Comparison of ENCODE assay signal across 9 mouse cellular contexts in genomic region chr11:33931836-33932385, GRCm38 (mm10). TPM values are rescaled to one million over a fixed set of nuclear protein-coding genes. Genes with fewer than 3 reads are reported as not detected.
A peak's percentile ranks its signal among the peaks of the same experiment; 100 is the strongest.
DNase-seq lines count a peak whose midpoint lies in the region; ATAC-seq lines count a peak whose summit lies in the region.
"Had no signal": no experiment of that assay in that cellular context is flagged by ENCODE, and none has a peak within 500 bp of the region (broad histone marks: within the 10 kb centered on the region; RNA-seq: fewer than 3 reads in every experiment).

No protein-coding gene starts in this region.

- 11% methylated on average over 10 of the region's 10 CpGs for WGBS in heart, embryonic 11.5 days (ENCODE audit: insufficient replicate concordance)
- WGBS in kidney, embryonic 14.5 days = 10% methylated on average over 10 of the region's 10 CpGs

- ATAC-seq in heart, embryonic 11.5 days (replicated peaks; ENCODE audit: insufficient number of reproducible peaks, low FRiP score, low TSS enrichment) = no peak
- peak; percentile 41; the same call in 1 of the 2 replicates for ATAC-seq in kidney, embryonic 14.5 days (ENCODE audit: low FRiP score, low TSS enrichment)
- ATAC-seq: Patski had no signal

- DNase-seq in heart, adult 18-20 months = peak; percentile 13 to 21
- DNase-seq in adrenal gland, postnatal 36 days = peak; percentile 12 to 43
- peak; percentile 46 for DNase-seq in lung, postnatal 4 days
- DNase-seq in thymus, adult 18-20 months = peak; percentile 50 to 67
- DNase-seq in layer of hippocampus, postnatal 25 days (ENCODE audit: extremely low spot score in 1 of 2, low spot score in 1 of 2) = no peak
- no peak for DNase-seq in frontal cortex, postnatal 14 days (ENCODE audit: low spot score in 2 of 2)

- H3K4me1 ChIP-seq in heart, embryonic 11.5 days (ENCODE audit: control insufficient read depth, insufficient read depth, low read length) = no peaks in the 10 kb centered on the region
- no peaks in the 10 kb centered on the region for H3K4me1 ChIP-seq in kidney, embryonic 14.5 days (ENCODE audit: control insufficient read depth, insufficient read depth, low read length)

- H3K9ac ChIP-seq in heart, embryonic 11.5 days (ENCODE audit: low read depth, low read length) = no peak overlapping the region
- no peak overlapping the region for H3K9ac ChIP-seq in kidney, embryonic 14.5 days (ENCODE audit: low read depth, low read length)

- no peak overlapping the region for H3K4me2 ChIP-seq in heart, embryonic 11.5 days
- peak overlapping the region; percentile 29; the same call in 1 of the 2 replicates for H3K4me2 ChIP-seq in kidney, embryonic 14.5 days (replicated peaks; ENCODE audit: low read depth, low read length)

- no peaks in the 10 kb centered on the region for H3K36me3 ChIP-seq in heart, embryonic 11.5 days (ENCODE audit: control insufficient read depth, insufficient read depth, low read length)
- no peaks in the 10 kb centered on the region for H3K36me3 ChIP-seq in kidney, embryonic 14.5 days (ENCODE audit: control insufficient read depth, insufficient read depth, low read length)

- H3K9me3 ChIP-seq in heart, embryonic 11.5 days (replicated peaks; ENCODE audit: control insufficient read depth, low read length) = no peaks in the 10 kb centered on the region
- no peaks in the 10 kb centered on the region for H3K9me3 ChIP-seq in kidney, embryonic 14.5 days (ENCODE audit: control insufficient read depth, low read length)

- no peak overlapping the region for H3K27ac ChIP-seq in heart, embryonic 11.5 days (ENCODE audit: low read depth, low read length)
- peak overlapping the region; percentile 37; the same call in 1 of the 2 replicates for H3K27ac ChIP-seq in kidney, embryonic 14.5 days (ENCODE audit: low read depth, low read length)

- no peak overlapping the region for H3K4me3 ChIP-seq in heart, embryonic 11.5 days (ENCODE audit: low read depth, low read length)
- no peak overlapping the region for H3K4me3 ChIP-seq in kidney, embryonic 14.5 days (ENCODE audit: low read length)

- no peaks in the 10 kb centered on the region for H3K27me3 ChIP-seq in heart, embryonic 11.5 days (ENCODE audit: control insufficient read depth, insufficient read depth, low read length)
- H3K27me3 ChIP-seq in kidney, embryonic 14.5 days (ENCODE audit: control insufficient read depth, insufficient read depth, low read length) = no peaks in the 10 kb centered on the region

RNA-seq across cellular contexts. Expression of gene Kcnmb1, which starts 30.9 kb away (rescaled TPM):
- under 1 TPM; 0.55 to 0.75 TPM for total RNA-seq in heart, adult 18-20 months (2021)
- polyA plus RNA-seq in heart, embryonic 11.5 days (2014; fragmentation: Nextera tagmentation; extraction: Ambion mirVana) = 6.8 and 7.3 TPM in 2 replicates
- total RNA-seq in adrenal gland, postnatal 36 days (2021) = under 1 TPM; 0.13 TPM
- 0.18 and 0.19 TPM in 2 replicates for polyA plus RNA-seq in kidney, embryonic 14.5 days (2014; fragmentation: Nextera tagmentation; extraction: Ambion mirVana)
- total RNA-seq in layer of hippocampus, postnatal 25 days (2021) = under 1 TPM; 0.16 to 0.30 TPM
- polyA plus RNA-seq: Patski had no signal

Comparison
In these comparisons a context has a peak if more than half of its experiments do, and no peak if none do; other contexts are left out.
1. DNase-seq: peak in heart, adult 18-20 months (2 of 2), adrenal gland, postnatal 36 days (2 of 2), lung, postnatal 4 days (2 of 2) and thymus, adult 18-20 months (2 of 2); none in layer of hippocampus, postnatal 25 days (0 of 2) and frontal cortex, postnatal 14 days (0 of 2).